Mouse (Mus musculus) adrenal gland, postnatal 36 days (tissue): Measurements from ENCODE around the gene Ttll3. TPM values are rescaled to one million over a fixed set of nuclear protein-coding genes. Genes with fewer than 3 reads are reported as not detected.

Source experiments
- DNase-seq, 2 experiments: peaks; one replicate each; pipeline ENCODE4 v3.0.0; 2021; ENCODE audit warnings: mixed read lengths in 1 of 2
- total RNA-seq, 2 experiments: library from RNA; stranded (reverse); gene quantifications; 2 replicates each; pipeline ENCODE4 v1.2.3; 2021

The Ttll3 gene
- total RNA-seq, 2 experiments from 2014 or later: 2.2 to 3.6 TPM

- DNase-seq: peak; percentile 93 to 94
Measured at GRCm38 (mm10) chr6:113377496-113378385, 11.3 kb upstream of the Ttll3 start, which contains the start of the genes Tada3 and Arpc4. Gene Tada3 (minus strand): TSS chr6:113377883. Gene Arpc4 (plus strand): TSS chr6:113378115.

GRCm38 (mm10) chr6:113379246-113379645 lies 9.8 kb upstream of the Ttll3 start:
- no peak for DNase-seq

GRCm38 (mm10) chr6:113380480-113380879 lies 8.6 kb upstream of the Ttll3 start:
- DNase-seq: no peak

- DNase-seq: no peak
Measured at GRCm38 (mm10) chr6:113384351-113384927, 4.6 kb upstream of the Ttll3 start.

- no peak for DNase-seq
Measured at GRCm38 (mm10) chr6:113385160-113385714, 3.8 kb upstream of the Ttll3 start.

GRCm38 (mm10) chr6:113386025-113386424 lies 3.0 kb upstream of the Ttll3 start:
- DNase-seq: no peak

- DNase-seq: no peak
Measured at GRCm38 (mm10) chr6:113390715-113391114, 1.7 kb downstream of the Ttll3 start.

- no peak for DNase-seq
Measured at GRCm38 (mm10) chr6:113392015-113392386, 2.9 kb downstream of the Ttll3 start.

GRCm38 (mm10) chr6:113392387-113393071 lies 3.5 kb downstream of the Ttll3 start:
- DNase-seq: peak; percentile 65 to 72

GRCm38 (mm10) chr6:113393951-113394350 lies 4.9 kb downstream of the Ttll3 start:
- DNase-seq: no peak

- DNase-seq: no peak
Measured at GRCm38 (mm10) chr6:113394811-113395210, 5.8 kb downstream of the Ttll3 start.

GRCm38 (mm10) chr6:113395501-113395900 lies 6.4 kb downstream of the Ttll3 start:
- DNase-seq: no peak

- no peak for DNase-seq
Measured at GRCm38 (mm10) chr6:113396270-113397030, 7.4 kb downstream of the Ttll3 start.

- no peak for DNase-seq
Measured at GRCm38 (mm10) chr6:113402094-113402493, 13.0 kb downstream of the Ttll3 start.

- no peak for DNase-seq
Measured at GRCm38 (mm10) chr6:113404649-113405448, 15.8 kb downstream of the Ttll3 start.

GRCm38 (mm10) chr6:113405483-113405882 lies 16.4 kb downstream of the Ttll3 start:
- DNase-seq: no peak

- no peak for DNase-seq
Measured at GRCm38 (mm10) chr6:113406683-113407082, 17.6 kb downstream of the Ttll3 start.

- no peak for DNase-seq
Measured at GRCm38 (mm10) chr6:113410001-113410400, 20.9 kb downstream of the Ttll3 start.

GRCm38 (mm10) chr6:113416416-113416815 lies 27.4 kb downstream of the Ttll3 start:
- no peak for DNase-seq

- DNase-seq: peak; percentile 21 to 36
Measured at GRCm38 (mm10) chr6:113418441-113419198, 29.6 kb downstream of the Ttll3 start.
